10 mouse cellular contexts compared by ENCODE assay signal in genomic region chr4:140821988-140822387, GRCm38 (mm10). TPM values are rescaled to one million over a fixed set of nuclear protein-coding genes. Genes with fewer than 3 reads are reported as not detected.
DNase-seq lines count a peak whose midpoint lies in the region; ATAC-seq lines count a peak whose summit lies in the region.
"Had no signal": no experiment of that assay in that cellular context is flagged by ENCODE, and none has a peak within 500 bp of the region (broad histone marks: within the 10 kb centered on the region; RNA-seq: fewer than 3 reads in every experiment).

No protein-coding gene starts in this region.

- 74% methylated on average over 5 of the region's 5 CpGs for WGBS in forebrain, embryonic 11.5 days
- whole genome bisulfite sequencing in forebrain, embryonic 15.5 days, result 57% methylated on average over 5 of the region's 5 CpGs

- no peak for ATAC-seq in forebrain, embryonic 11.5 days (replicated peaks; ENCODE audit: low FRiP score)
- no peak for ATAC-seq in forebrain, embryonic 15.5 days (replicated peaks)
- peak; percentile 48; the same call in 1 of the 2 replicates for ATAC-seq in erythroblast, adult 5-6 weeks (replicated peaks; ENCODE audit: low FRiP score, poor library complexity, severe bottlenecking)
- 0 out of 2 replicates have a peak, but pooled peaks have one; percentile 13 for ATAC-seq in megakaryocyte-erythroid progenitor cell, adult 5-6 weeks (replicated peaks; ENCODE audit: low FRiP score, low TSS enrichment, poor library complexity, severe bottlenecking)

- no peak overlapping the region for H3K4me2 ChIP-seq in forebrain, embryonic 11.5 days (ENCODE audit: low read depth, low read length, severe bottlenecking)
- H3K4me2 ChIP-seq in forebrain, embryonic 15.5 days (replicated peaks), result no peak overlapping the region
- H3K4me2 ChIP-seq: heart, embryonic 13.5 days; neural tube, embryonic 12.5 days had no signal

- H3K27me3 ChIP-seq in forebrain, embryonic 11.5 days (ENCODE audit: control insufficient read depth, insufficient read depth, low read length), result no peaks in the 10 kb centered on the region
- no peaks in the 10 kb centered on the region for H3K27me3 ChIP-seq in forebrain, embryonic 15.5 days
- H3K27me3 ChIP-seq: heart, embryonic 13.5 days; neural tube, embryonic 12.5 days had no signal

- H3K4me1 ChIP-seq in forebrain, embryonic 11.5 days (replicated peaks; ENCODE audit: control insufficient read depth, insufficient read depth, low read length), result no peaks in the 10 kb centered on the region
- H3K4me1 ChIP-seq in forebrain, embryonic 15.5 days, result no peaks in the 10 kb centered on the region
- H3K4me1 ChIP-seq: neural tube, embryonic 12.5 days had no signal

- no peak overlapping the region for H3K9ac ChIP-seq in forebrain, embryonic 11.5 days (ENCODE audit: low read length)
- no peak overlapping the region for H3K9ac ChIP-seq in forebrain, embryonic 15.5 days (replicated peaks)
- H3K9ac ChIP-seq: heart, embryonic 13.5 days; neural tube, embryonic 12.5 days had no signal

- no peak overlapping the region for H3K4me3 ChIP-seq in forebrain, embryonic 11.5 days (ENCODE audit: low read depth, low read length)
- no peak overlapping the region for H3K4me3 ChIP-seq in forebrain, embryonic 15.5 days
- H3K4me3 ChIP-seq: heart, embryonic 13.5 days; neural tube, embryonic 12.5 days had no signal

- H3K36me3 ChIP-seq in forebrain, embryonic 11.5 days (ENCODE audit: control insufficient read depth, insufficient read depth, low read length), result no peaks in the 10 kb centered on the region
- no peaks in the 10 kb centered on the region for H3K36me3 ChIP-seq in forebrain, embryonic 15.5 days
- H3K36me3 ChIP-seq: heart, embryonic 13.5 days; neural tube, embryonic 12.5 days had no signal

- H3K27ac ChIP-seq in forebrain, embryonic 11.5 days (ENCODE audit: low read depth, low read length), result no peak overlapping the region
- H3K27ac ChIP-seq in forebrain, embryonic 15.5 days (replicated peaks), result no peak overlapping the region
- H3K27ac ChIP-seq: heart, embryonic 13.5 days; neural tube, embryonic 12.5 days had no signal

- DNase-seq in forebrain, embryonic 11.5 days (ENCODE audit: low spot score), result peak; percentile 68
- peak; percentile 52 for DNase-seq in urinary bladder, postnatal 25 days (ENCODE audit: low spot score)
- DNase-seq in urinary bladder, adult 18-20 months (ENCODE audit: low spot score in 2 of 2), result no peak
- peak; percentile 50 to 82 for DNase-seq in layer of hippocampus, postnatal 25 days (ENCODE audit: extremely low spot score in 1 of 2, low spot score in 1 of 2)
- DNase-seq in telencephalon, adult 2 months (ENCODE audit: low read depth, low spot score), result peak; percentile 10

- H3K9me3 ChIP-seq in forebrain, embryonic 11.5 days (ENCODE audit: control insufficient read depth, low read length), result no peaks in the 10 kb centered on the region
- H3K9me3 ChIP-seq in forebrain, embryonic 15.5 days, result no peaks in the 10 kb centered on the region
- H3K9me3 ChIP-seq: neural tube, embryonic 12.5 days had no signal

RNA-seq across cellular contexts. Expression of gene Padi3, which starts 11.5 kb away (rescaled TPM):
- polyA plus RNA-seq in forebrain, embryonic 11.5 days (2014; fragmentation: Nextera tagmentation; extraction: Ambion mirVana), result not detected in 2 replicates
- not detected in 2 replicates for polyA plus RNA-seq in forebrain, embryonic 15.5 days (2015; fragmentation: Nextera tagmentation; extraction: Ambion mirVana)
- not detected in 2 replicates for total RNA-seq in erythroblast, adult 5-6 weeks (2015; ENCODE audit: low replicate concordance)
- not detected in 2 replicates for total RNA-seq in erythroblast, adult 5-6 weeks (2017; ENCODE audit: low replicate concordance)
- not detected for total RNA-seq in layer of hippocampus, postnatal 25 days (2021)
- 1.7 and 3.4 TPM in 2 replicates for total RNA-seq in megakaryocyte-erythroid progenitor cell, adult 5-6 weeks (2014; fragmentation: Nextera tagmentation)
- total RNA-seq in megakaryocyte-erythroid progenitor cell, adult 5-6 weeks (2017), result 0.88 and 2.1 TPM in 2 replicates
- polyA plus RNA-seq: neural tube, embryonic 12.5 days had no signal

RNA-seq across cellular contexts. Expression of gene Padi1, which starts 23.6 kb away (rescaled TPM):
- polyA plus RNA-seq in forebrain, embryonic 11.5 days (2014; fragmentation: Nextera tagmentation; extraction: Ambion mirVana), result 0.12 TPM in 1 of 2 replicates, not detected in the other
- polyA plus RNA-seq in forebrain, embryonic 15.5 days (2015; fragmentation: Nextera tagmentation; extraction: Ambion mirVana), result not detected in 2 replicates
- not detected in 2 replicates for total RNA-seq in erythroblast, adult 5-6 weeks (2015; ENCODE audit: low replicate concordance)
- not detected in 2 replicates for total RNA-seq in erythroblast, adult 5-6 weeks (2017; ENCODE audit: low replicate concordance)
- total RNA-seq in layer of hippocampus, postnatal 25 days (2021), result not detected
- total RNA-seq in megakaryocyte-erythroid progenitor cell, adult 5-6 weeks (2014; fragmentation: Nextera tagmentation), result 0.79 TPM in 1 of 2 replicates, not detected in the other
- 0.33 TPM in 1 of 2 replicates, not detected in the other for total RNA-seq in megakaryocyte-erythroid progenitor cell, adult 5-6 weeks (2017)

RNA-seq across cellular contexts. Expression of gene Padi4, which starts 48.0 kb away (rescaled TPM):
- polyA plus RNA-seq in forebrain, embryonic 11.5 days (2014; fragmentation: Nextera tagmentation; extraction: Ambion mirVana), result 1.8 and 2.0 TPM in 2 replicates
- polyA plus RNA-seq in forebrain, embryonic 15.5 days (2015; fragmentation: Nextera tagmentation; extraction: Ambion mirVana), result 0.06 TPM in 1 of 2 replicates, not detected in the other
- 17.6 and 18.6 TPM in 2 replicates for total RNA-seq in erythroblast, adult 5-6 weeks (2015; ENCODE audit: low replicate concordance)
- total RNA-seq in erythroblast, adult 5-6 weeks (2017; ENCODE audit: low replicate concordance), result 11.6 and 13.5 TPM in 2 replicates
- total RNA-seq in layer of hippocampus, postnatal 25 days (2021), result not detected
- 2.3 TPM in 1 of 2 replicates, not detected in the other for total RNA-seq in megakaryocyte-erythroid progenitor cell, adult 5-6 weeks (2014; fragmentation: Nextera tagmentation)
- total RNA-seq in megakaryocyte-erythroid progenitor cell, adult 5-6 weeks (2017), result 0.47 and 9.3 TPM in 2 replicates

Comparison
In these comparisons a context has a peak if more than half of its experiments do, and no peak if none do; other contexts are left out.
1. DNase-seq: peak in forebrain, embryonic 11.5 days (single experiment), urinary bladder, postnatal 25 days (single experiment), layer of hippocampus, postnatal 25 days (2 of 2) and telencephalon, adult 2 months (single experiment); none in urinary bladder, adult 18-20 months (0 of 2).
2. ATAC-seq: peak in erythroblast, adult 5-6 weeks (single experiment) and megakaryocyte-erythroid progenitor cell, adult 5-6 weeks (single experiment); none in forebrain, embryonic 11.5 days (single experiment) and forebrain, embryonic 15.5 days (single experiment).